Mouse (Mus musculus): ENCODE measurements around the gene Ccdc74a. TPM values are rescaled to one million over a fixed set of nuclear protein-coding genes. Genes with fewer than 3 reads are reported as not detected.
A peak's percentile ranks its signal among the peaks of the same experiment; 100 is the strongest.

Gene Ccdc74a
- total and polyA plus RNA-seq, 2 experiments from 2014 or later, result 22.6 to 33.9 TPM

DNA sequence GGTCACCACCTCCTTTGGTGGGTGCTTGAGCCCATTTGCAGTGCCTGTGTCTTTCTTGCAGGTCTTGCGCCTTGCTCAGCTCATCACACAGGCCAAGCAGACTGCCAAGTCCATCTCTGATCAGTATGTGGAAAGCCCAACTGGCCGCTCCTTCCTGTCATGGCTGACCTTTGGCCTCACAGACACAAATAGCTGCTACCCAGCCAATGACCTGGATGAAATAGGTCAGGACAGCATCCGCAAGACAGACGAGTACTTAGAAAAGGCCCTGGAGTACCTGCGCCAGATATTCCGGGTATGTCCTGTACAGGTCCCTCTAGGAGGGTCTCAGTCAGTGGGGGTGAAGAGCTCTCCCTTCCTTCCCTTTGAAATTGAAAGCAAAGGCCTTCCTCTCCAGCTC lies 5.0 kb upstream of the Ccdc74a start:
- Histone ChIP-seq H3K27me3 (ENCODE audit: insufficient read depth, low read length) (no peaks in the 10 kb centered on the region), H3K36me3 (ENCODE audit: insufficient read depth) (peaks cover 53% of the 10 kb centered on the region), H3K9ac (no peak overlapping the region), H3K4me3 (ENCODE audit: low read depth, low read length) (no peak overlapping the region), H3K4me2 (ENCODE audit: low read depth) (no peak overlapping the region), H3K4me1 (ENCODE audit: insufficient read depth) (no peaks in the 10 kb centered on the region), H3K27ac (ENCODE audit: low read depth, low read length) (no peak overlapping the region), H3K9me3 (ENCODE audit: low read length) (no peaks in the 10 kb centered on the region)
- no peak for TF ChIP-seq CTCF (IDR thresholded peaks at IDR 0.05; ENCODE audit: low read depth)
- ATAC-seq, result no peak
- DNase-seq, result no peak
- 93% methylated on average over 6 of the region's 6 CpGs for WGBS

- Histone ChIP-seq H3K27ac (ENCODE audit: low read depth, low read length) (no peak overlapping the region), H3K4me2 (ENCODE audit: low read depth) (no peak overlapping the region), H3K4me3 (ENCODE audit: low read depth, low read length) (no peak overlapping the region), H3K36me3 (ENCODE audit: insufficient read depth) (peaks cover 53% of the 10 kb centered on the region), H3K9me3 (ENCODE audit: low read length) (no peaks in the 10 kb centered on the region), H3K27me3 (ENCODE audit: insufficient read depth, low read length) (no peaks in the 10 kb centered on the region), H3K4me1 (ENCODE audit: insufficient read depth) (no peaks in the 10 kb centered on the region), H3K9ac (no peak overlapping the region)
- DNase-seq (no peak), ATAC-seq (no peak)
- TF ChIP-seq CTCF (IDR thresholded peaks at IDR 0.05; ENCODE audit: low read depth), result no peak
- WGBS, result 88% methylated on average over 8 of the region's 8 CpGs
Measured at GRCm38 (mm10) chr16:17642311-17642710, 4.0 kb upstream of the Ccdc74a start.

GRCm38 (mm10) chr16:17643437-17643990 lies 2.8 kb upstream of the Ccdc74a start:
- no peak overlapping the region for H3K4me2 ChIP-seq (ENCODE audit: low read depth)
- DNase-seq, result no peak
- WGBS, result 87% methylated on average over 4 of the region's 4 CpGs
- no peak for ATAC-seq
- no peaks in the 10 kb centered on the region for H3K4me1 ChIP-seq (ENCODE audit: insufficient read depth)
- H3K9me3 ChIP-seq (ENCODE audit: low read length), result no peaks in the 10 kb centered on the region
- H3K9ac ChIP-seq, result no peak overlapping the region
- peaks cover 43% of the 10 kb centered on the region for H3K36me3 ChIP-seq (ENCODE audit: insufficient read depth)
- no peak overlapping the region for H3K27ac ChIP-seq (ENCODE audit: low read depth, low read length)
- H3K4me3 ChIP-seq (ENCODE audit: low read depth, low read length), result no peak overlapping the region
- H3K27me3 ChIP-seq (ENCODE audit: insufficient read depth, low read length), result no peaks in the 10 kb centered on the region
- no peak for TF ChIP-seq CTCF (IDR thresholded peaks at IDR 0.05; ENCODE audit: low read depth)

DNA sequence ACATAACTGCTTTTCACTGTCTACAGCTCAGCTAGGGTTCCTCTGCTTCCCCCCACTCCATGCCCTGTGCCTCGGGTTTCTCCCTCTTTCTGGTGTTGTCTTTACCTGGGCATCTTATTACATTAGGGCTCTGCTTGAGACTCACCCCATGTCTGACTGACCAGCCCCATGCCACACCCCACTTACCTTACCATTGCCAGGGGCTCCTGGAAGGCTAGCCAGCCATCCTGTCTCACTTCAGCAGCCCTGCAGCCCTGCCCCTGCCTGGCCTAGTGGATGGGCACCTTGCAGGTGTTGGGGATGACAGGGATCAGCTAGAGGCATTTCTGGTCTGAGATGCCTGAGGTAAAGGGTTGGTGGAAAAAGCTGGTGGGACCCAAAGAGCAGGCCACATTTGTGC lies 886 bp downstream of the Ccdc74a start:
- Histone ChIP-seq H3K27ac (ENCODE audit: low read depth, low read length) (no peak overlapping the region), H3K4me3 (ENCODE audit: low read depth, low read length) (peak overlapping the region; percentile 75), H3K9me3 (ENCODE audit: low read length) (no peaks in the 10 kb centered on the region), H3K4me1 (ENCODE audit: insufficient read depth) (no peaks in the 10 kb centered on the region), H3K4me2 (ENCODE audit: low read depth) (peak overlapping the region; percentile 77), H3K9ac (no peak overlapping the region; the same call in 1 of the 2 replicates), H3K36me3 (ENCODE audit: insufficient read depth) (peaks cover 33% of the 10 kb centered on the region), H3K27me3 (ENCODE audit: insufficient read depth, low read length) (no peaks in the 10 kb centered on the region)
- TF ChIP-seq CTCF (IDR thresholded peaks at IDR 0.05; ENCODE audit: low read depth), result no peak
- DNase-seq, result no peak
- WGBS, result 29% methylated on average over 1 of the region's 1 CpGs
- ATAC-seq, result no peak

- H3K9me3 ChIP-seq (ENCODE audit: low read length), result no peaks in the 10 kb centered on the region
- no peak overlapping the region for H3K9ac ChIP-seq
- peaks cover 33% of the 10 kb centered on the region for H3K36me3 ChIP-seq (ENCODE audit: insufficient read depth)
- H3K4me2 ChIP-seq (ENCODE audit: low read depth), result no peak overlapping the region
- WGBS, result 85% methylated on average over 10 of the region's 10 CpGs
- no peaks in the 10 kb centered on the region for H3K4me1 ChIP-seq (ENCODE audit: insufficient read depth)
- DNase-seq (no peak), ATAC-seq (no peak)
- no peak for TF ChIP-seq CTCF (IDR thresholded peaks at IDR 0.05; ENCODE audit: low read depth)
- H3K27me3 ChIP-seq (ENCODE audit: insufficient read depth, low read length), result no peaks in the 10 kb centered on the region
- H3K4me3 ChIP-seq (ENCODE audit: low read depth, low read length), result no peak overlapping the region
- H3K27ac ChIP-seq (ENCODE audit: low read depth, low read length), result no peak overlapping the region
Measured at GRCm38 (mm10) chr16:17647566-17648340, 1.5 kb downstream of the Ccdc74a start.

GRCm38 (mm10) chr16:17649925-17650605 lies 3.8 kb downstream of the Ccdc74a start:
- Histone ChIP-seq H3K27ac (ENCODE audit: low read depth, low read length) (no peak overlapping the region), H3K27me3 (ENCODE audit: insufficient read depth, low read length) (no peaks in the 10 kb centered on the region), H3K4me3 (ENCODE audit: low read depth, low read length) (no peak overlapping the region), H3K9ac (no peak overlapping the region), H3K4me2 (ENCODE audit: low read depth) (no peak overlapping the region), H3K36me3 (ENCODE audit: insufficient read depth) (peaks cover 53% of the 10 kb centered on the region), H3K9me3 (ENCODE audit: low read length) (no peaks in the 10 kb centered on the region), H3K4me1 (ENCODE audit: insufficient read depth) (no peaks in the 10 kb centered on the region)
- DNase-seq (no peak), ATAC-seq (no peak)
- WGBS, result 80% methylated on average over 16 of the region's 16 CpGs
- no peak for TF ChIP-seq CTCF (IDR thresholded peaks at IDR 0.05; ENCODE audit: low read depth)

DNA sequence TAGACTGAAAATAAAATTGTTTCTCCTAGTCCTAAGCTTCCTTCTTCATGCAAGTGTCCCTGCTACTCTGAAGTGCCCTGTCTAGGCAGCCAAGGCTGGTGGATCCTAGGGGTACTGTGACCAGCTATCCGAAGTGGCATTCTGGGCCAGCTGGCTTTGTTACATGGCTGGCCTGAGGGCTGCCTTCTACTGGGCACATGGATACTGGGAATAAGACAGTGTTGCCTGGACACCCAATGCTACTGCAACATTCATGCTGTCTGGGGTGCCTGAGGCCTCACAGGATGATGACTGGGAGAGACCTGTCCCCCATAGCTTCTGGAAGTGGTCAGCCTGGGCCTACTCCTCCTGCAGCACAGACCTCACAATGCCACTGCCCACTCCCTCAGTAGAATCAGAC lies 4.4 kb downstream of the Ccdc74a start:
- TF ChIP-seq CTCF (IDR thresholded peaks at IDR 0.05; ENCODE audit: low read depth), result no peak
- Histone ChIP-seq H3K4me1 (ENCODE audit: insufficient read depth) (no peaks in the 10 kb centered on the region), H3K9ac (no peak overlapping the region), H3K36me3 (ENCODE audit: insufficient read depth) (peaks cover 59% of the 10 kb centered on the region), H3K27me3 (ENCODE audit: insufficient read depth, low read length) (no peaks in the 10 kb centered on the region), H3K4me3 (ENCODE audit: low read depth, low read length) (no peak overlapping the region), H3K4me2 (ENCODE audit: low read depth) (no peak overlapping the region), H3K9me3 (ENCODE audit: low read length) (no peaks in the 10 kb centered on the region), H3K27ac (ENCODE audit: low read depth, low read length) (no peak overlapping the region)
- WGBS, result 96% methylated on average over 1 of the region's 1 CpGs
- ATAC-seq (no peak), DNase-seq (no peak)
